Mouse (Mus musculus): ENCODE measurements at regions not wholly inside any gene's neighbourhood (a gene's known extent, or its start where the extent isn't known, plus 50 kb on each side); places are given as distances from the start of the nearest gene placed in this dataset.

GRCm38 (mm10) chr19:14035371-14035770 lies 122.0 kb downstream of the Olfr1505 start:
- Histone ChIP-seq H3K9ac (ENCODE audit: low read length) (no peak overlapping the region), H3K27ac (replicated peaks in 1 of 2; ENCODE audit: control insufficient read depth in 1 of 2, insufficient read depth in 1 of 2, low read depth in 2 of 2, low read length in 2 of 2) (no peak overlapping the region), H3K36me3 (ENCODE audit: control insufficient read depth, insufficient read depth, low read length) (no peaks in the 10 kb centered on the region), H3K4me3 (ENCODE audit: control insufficient read depth in 1 of 2, insufficient read depth in 1 of 2, low read depth in 1 of 2, low read length in 2 of 2) (no peak overlapping the region), H3K4me2 (ENCODE audit: low read length) (no peak overlapping the region), H3K4me1 (ENCODE audit: control insufficient read depth in 2 of 2, insufficient read depth in 2 of 2, low read length in 2 of 2) (no peaks in the 10 kb centered on the region), H3K27me3 (ENCODE audit: control insufficient read depth, insufficient read depth, low read length) (no peaks in the 10 kb centered on the region), H3K9me3 (ENCODE audit: control insufficient read depth, low read length) (no peaks in the 10 kb centered on the region)
- 55% methylated on average over 1 of the region's 1 CpGs for WGBS
- no peak for ATAC-seq (ENCODE audit: insufficient number of reproducible peaks, insufficient read depth, low FRiP score, low read depth)

GRCm38 (mm10) chr19:14035785-14036184 lies 122.5 kb downstream of the Olfr1505 start:
- no peak for ATAC-seq (ENCODE audit: insufficient number of reproducible peaks, insufficient read depth, low FRiP score, low read depth)
- Histone ChIP-seq H3K27ac (replicated peaks in 1 of 2; ENCODE audit: control insufficient read depth in 1 of 2, insufficient read depth in 1 of 2, low read depth in 2 of 2, low read length in 2 of 2) (no peak overlapping the region), H3K4me3 (ENCODE audit: control insufficient read depth in 1 of 2, insufficient read depth in 1 of 2, low read depth in 1 of 2, low read length in 2 of 2) (no peak overlapping the region), H3K36me3 (ENCODE audit: control insufficient read depth, insufficient read depth, low read length) (no peaks in the 10 kb centered on the region), H3K27me3 (ENCODE audit: control insufficient read depth, insufficient read depth, low read length) (no peaks in the 10 kb centered on the region), H3K9ac (ENCODE audit: low read length) (no peak overlapping the region), H3K4me2 (ENCODE audit: low read length) (no peak overlapping the region), H3K4me1 (ENCODE audit: control insufficient read depth in 2 of 2, insufficient read depth in 2 of 2, low read length in 2 of 2) (no peaks in the 10 kb centered on the region), H3K9me3 (ENCODE audit: control insufficient read depth, low read length) (no peaks in the 10 kb centered on the region)
- WGBS = 71% methylated on average over 1 of the region's 1 CpGs

GRCm38 (mm10) chr19:14036750-14037149 lies 123.4 kb downstream of the Olfr1505 start:
- no peak overlapping the region for H3K4me3 ChIP-seq (ENCODE audit: control insufficient read depth in 1 of 2, insufficient read depth in 1 of 2, low read depth in 1 of 2, low read length in 2 of 2)
- no peak overlapping the region for H3K27ac ChIP-seq (replicated peaks in 1 of 2; ENCODE audit: control insufficient read depth in 1 of 2, insufficient read depth in 1 of 2, low read depth in 2 of 2, low read length in 2 of 2)
- H3K36me3 ChIP-seq (ENCODE audit: control insufficient read depth, insufficient read depth, low read length) = no peaks in the 10 kb centered on the region
- H3K9me3 ChIP-seq (ENCODE audit: control insufficient read depth, low read length) = no peaks in the 10 kb centered on the region
- no peak for ATAC-seq (ENCODE audit: insufficient number of reproducible peaks, insufficient read depth, low FRiP score, low read depth)
- 72% methylated on average over 1 of the region's 1 CpGs for WGBS
- no peak overlapping the region for H3K4me2 ChIP-seq (ENCODE audit: low read length)
- H3K9ac ChIP-seq (ENCODE audit: low read length) = no peak overlapping the region
- no peaks in the 10 kb centered on the region for H3K27me3 ChIP-seq (ENCODE audit: control insufficient read depth, insufficient read depth, low read length)
- H3K4me1 ChIP-seq (ENCODE audit: control insufficient read depth in 2 of 2, insufficient read depth in 2 of 2, low read length in 2 of 2) = no peaks in the 10 kb centered on the region

GRCm38 (mm10) chr19:14042753-14043152 lies 129.4 kb downstream of the Olfr1505 start:
- H3K27ac ChIP-seq (replicated peaks in 1 of 2; ENCODE audit: control insufficient read depth in 1 of 2, insufficient read depth in 1 of 2, low read depth in 2 of 2, low read length in 2 of 2) = no peak overlapping the region
- H3K9me3 ChIP-seq (ENCODE audit: control insufficient read depth, low read length) = no peaks in the 10 kb centered on the region
- no peak overlapping the region for H3K9ac ChIP-seq (ENCODE audit: low read length)
- 53% methylated on average over 5 of the region's 5 CpGs for WGBS
- no peak overlapping the region for H3K4me2 ChIP-seq (ENCODE audit: low read length)
- H3K27me3 ChIP-seq (ENCODE audit: control insufficient read depth, insufficient read depth, low read length) = no peaks in the 10 kb centered on the region
- H3K4me1 ChIP-seq (ENCODE audit: control insufficient read depth in 2 of 2, insufficient read depth in 2 of 2, low read length in 2 of 2) = no peaks in the 10 kb centered on the region
- H3K4me3 ChIP-seq (ENCODE audit: control insufficient read depth in 1 of 2, insufficient read depth in 1 of 2, low read depth in 1 of 2, low read length in 2 of 2) = no peak overlapping the region
- no peaks in the 10 kb centered on the region for H3K36me3 ChIP-seq (ENCODE audit: control insufficient read depth, insufficient read depth, low read length)
- ATAC-seq (ENCODE audit: insufficient number of reproducible peaks, insufficient read depth, low FRiP score, low read depth) = no peak

GRCm38 (mm10) chr19:14045456-14045855 lies 132.1 kb downstream of the Olfr1505 start:
- Histone ChIP-seq H3K4me3 (ENCODE audit: control insufficient read depth in 1 of 2, insufficient read depth in 1 of 2, low read depth in 1 of 2, low read length in 2 of 2) (no peak overlapping the region), H3K9ac (ENCODE audit: low read length) (no peak overlapping the region), H3K4me1 (ENCODE audit: control insufficient read depth in 2 of 2, insufficient read depth in 2 of 2, low read length in 2 of 2) (no peaks in the 10 kb centered on the region), H3K36me3 (ENCODE audit: control insufficient read depth, insufficient read depth, low read length) (no peaks in the 10 kb centered on the region), H3K4me2 (ENCODE audit: low read length) (no peak overlapping the region), H3K27me3 (ENCODE audit: control insufficient read depth, insufficient read depth, low read length) (no peaks in the 10 kb centered on the region), H3K9me3 (ENCODE audit: control insufficient read depth, low read length) (no peaks in the 10 kb centered on the region), H3K27ac (replicated peaks in 1 of 2; ENCODE audit: control insufficient read depth in 1 of 2, insufficient read depth in 1 of 2, low read depth in 2 of 2, low read length in 2 of 2) (no peak overlapping the region)
- ATAC-seq (ENCODE audit: insufficient number of reproducible peaks, insufficient read depth, low FRiP score, low read depth) = no peak
- 44% methylated on average over 2 of the region's 2 CpGs for WGBS

- 78% methylated on average over 4 of the region's 4 CpGs for WGBS
- Histone ChIP-seq H3K4me3 (ENCODE audit: control insufficient read depth in 1 of 2, insufficient read depth in 1 of 2, low read depth in 1 of 2, low read length in 2 of 2) (no peak overlapping the region), H3K27me3 (ENCODE audit: control insufficient read depth, insufficient read depth, low read length) (no peaks in the 10 kb centered on the region), H3K27ac (replicated peaks in 1 of 2; ENCODE audit: control insufficient read depth in 1 of 2, insufficient read depth in 1 of 2, low read depth in 2 of 2, low read length in 2 of 2) (no peak overlapping the region), H3K4me2 (ENCODE audit: low read length) (no peak overlapping the region), H3K36me3 (ENCODE audit: control insufficient read depth, insufficient read depth, low read length) (no peaks in the 10 kb centered on the region), H3K9me3 (ENCODE audit: control insufficient read depth, low read length) (no peaks in the 10 kb centered on the region), H3K9ac (ENCODE audit: low read length) (no peak overlapping the region), H3K4me1 (ENCODE audit: control insufficient read depth in 2 of 2, insufficient read depth in 2 of 2, low read length in 2 of 2) (no peaks in the 10 kb centered on the region)
- ATAC-seq (ENCODE audit: insufficient number of reproducible peaks, insufficient read depth, low FRiP score, low read depth) = no peak
These were observed 138.7 kb downstream of the Olfr1505 start for GRCm38 (mm10) chr19:14052052-14052451.

GRCm38 (mm10) chr19:14080538-14080937 lies 167.2 kb downstream of the Olfr1505 start:
- no peak overlapping the region for H3K9ac ChIP-seq (ENCODE audit: low read length)
- 0 out of 2 replicates have a peak, but pooled peaks cover 5% of the 10 kb centered on the region for H3K9me3 ChIP-seq (ENCODE audit: control insufficient read depth, low read length)
- no peaks in the 10 kb centered on the region for H3K27me3 ChIP-seq (ENCODE audit: control insufficient read depth, insufficient read depth, low read length)
- no peak overlapping the region for H3K27ac ChIP-seq (replicated peaks in 1 of 2; ENCODE audit: control insufficient read depth in 1 of 2, insufficient read depth in 1 of 2, low read depth in 2 of 2, low read length in 2 of 2)
- WGBS = 13% methylated on average over 2 of the region's 2 CpGs
- H3K4me2 ChIP-seq (ENCODE audit: low read length) = no peak overlapping the region
- no peaks in the 10 kb centered on the region for H3K4me1 ChIP-seq (ENCODE audit: control insufficient read depth in 2 of 2, insufficient read depth in 2 of 2, low read length in 2 of 2)
- H3K36me3 ChIP-seq (ENCODE audit: control insufficient read depth, insufficient read depth, low read length) = no peaks in the 10 kb centered on the region
- H3K4me3 ChIP-seq (ENCODE audit: control insufficient read depth in 1 of 2, insufficient read depth in 1 of 2, low read depth in 1 of 2, low read length in 2 of 2) = no peak overlapping the region
- no peak for ATAC-seq (ENCODE audit: insufficient number of reproducible peaks, insufficient read depth, low FRiP score, low read depth)

GRCm38 (mm10) chr19:14084726-14085125 lies 171.4 kb downstream of the Olfr1505 start:
- ATAC-seq (ENCODE audit: insufficient number of reproducible peaks, insufficient read depth, low FRiP score, low read depth) = no peak
- H3K4me1 ChIP-seq (ENCODE audit: control insufficient read depth in 2 of 2, insufficient read depth in 2 of 2, low read length in 2 of 2) = no peaks in the 10 kb centered on the region
- H3K27me3 ChIP-seq (ENCODE audit: control insufficient read depth, insufficient read depth, low read length) = no peaks in the 10 kb centered on the region
- no peak overlapping the region for H3K9ac ChIP-seq (ENCODE audit: low read length)
- WGBS = 72% methylated on average over 3 of the region's 3 CpGs
- 0 out of 2 replicates have a peak, but pooled peaks cover 5% of the 10 kb centered on the region for H3K9me3 ChIP-seq (ENCODE audit: control insufficient read depth, low read length)
- H3K36me3 ChIP-seq (ENCODE audit: control insufficient read depth, insufficient read depth, low read length) = no peaks in the 10 kb centered on the region
- H3K4me3 ChIP-seq (ENCODE audit: control insufficient read depth in 1 of 2, insufficient read depth in 1 of 2, low read depth in 1 of 2, low read length in 2 of 2) = no peak overlapping the region
- no peak overlapping the region for H3K27ac ChIP-seq (replicated peaks in 1 of 2; ENCODE audit: control insufficient read depth in 1 of 2, insufficient read depth in 1 of 2, low read depth in 2 of 2, low read length in 2 of 2)
- H3K4me2 ChIP-seq (ENCODE audit: low read length) = no peak overlapping the region
